Mouse (Mus musculus): ENCODE data around the gene Kndc1.

Gene Kndc1

DNA sequence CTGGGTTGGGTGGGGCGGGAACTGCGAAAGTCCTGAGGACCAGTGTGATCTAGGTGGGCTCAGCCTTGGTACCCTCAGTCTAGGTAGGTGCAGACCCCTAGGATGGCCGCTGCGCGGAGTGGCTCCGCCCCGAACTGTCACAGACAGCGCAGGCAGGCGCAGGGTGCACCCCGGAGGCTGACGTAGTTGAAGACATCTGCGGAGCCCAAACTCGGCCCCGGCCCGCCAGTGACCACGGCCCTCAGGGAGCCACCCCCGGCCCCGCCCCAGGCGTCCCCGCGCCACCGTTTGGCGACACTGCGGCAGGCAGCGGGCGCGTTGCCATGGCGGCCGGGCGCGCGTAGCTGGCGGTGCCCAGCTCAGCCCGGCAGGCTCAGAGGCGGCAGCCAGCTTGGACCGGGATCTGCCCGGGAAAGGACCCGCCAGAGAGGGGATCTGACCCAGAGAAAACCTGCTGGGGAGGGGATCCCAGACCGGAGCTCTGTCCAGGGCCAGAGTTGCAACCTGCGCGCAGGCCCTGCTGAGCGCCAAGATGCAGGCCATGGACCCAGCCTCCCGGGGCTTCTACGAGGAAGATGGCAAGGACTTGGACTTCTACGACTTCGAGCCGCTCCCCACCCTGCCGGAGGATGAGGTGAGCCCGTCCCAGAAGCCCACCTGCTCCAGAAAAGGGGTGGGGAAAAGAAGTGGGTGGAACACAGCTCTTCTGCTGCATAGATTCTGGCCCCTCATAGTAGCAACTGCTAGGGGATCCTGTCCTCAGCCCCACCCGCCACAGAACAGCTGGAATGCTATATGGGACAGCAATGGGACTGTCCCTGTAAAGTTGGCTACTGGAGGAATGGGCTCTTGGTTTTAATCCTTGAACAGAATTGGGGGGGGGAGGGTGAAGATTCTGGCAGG is at the start of gene Kndc1:
Gene Kndc1, plus strand, starts transcription at position 42 of the 903 bp plus-strand sequence.
- DNase-seq (ENCODE audit: low spot score in 2 of 2), result no peak

- no peak for DNase-seq (ENCODE audit: low spot score in 2 of 2)
Measured at GRCm38 (mm10) chr7:139845101-139845500, 49.4 kb upstream of the Kndc1 start.

GRCm38 (mm10) chr7:139850152-139850551 is 44.3 kb upstream of the Kndc1 start:
- no peak for DNase-seq (ENCODE audit: low spot score in 2 of 2)

DNA sequence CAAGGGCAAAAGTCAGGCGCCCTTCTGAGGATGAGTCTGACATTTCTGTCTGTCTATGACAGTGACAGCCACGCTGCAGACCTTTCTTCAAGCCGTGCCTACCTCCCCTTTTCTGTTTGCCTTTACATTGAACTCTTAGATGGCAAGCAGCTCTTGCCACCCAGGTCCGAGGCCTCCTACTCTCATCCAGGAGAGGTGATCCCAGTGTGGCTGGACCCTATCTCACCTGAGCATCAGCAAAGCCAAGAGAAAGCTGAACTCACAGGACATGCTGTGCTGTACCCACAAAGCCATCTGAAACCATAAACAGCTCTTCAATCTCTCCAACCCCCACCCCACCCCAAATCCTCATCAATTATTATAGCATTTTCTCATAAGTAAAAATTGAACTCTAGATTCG is 43.8 kb upstream of the Kndc1 start:
- no peak for DNase-seq (ENCODE audit: low spot score in 2 of 2)

- DNase-seq (ENCODE audit: low spot score in 2 of 2), result no peak
Measured at GRCm38 (mm10) chr7:139851098-139851497, 43.4 kb upstream of the Kndc1 start.

GRCm38 (mm10) chr7:139855261-139855660 is 39.2 kb upstream of the Kndc1 start:
- no peak for DNase-seq (ENCODE audit: low spot score in 2 of 2)

- no peak for DNase-seq (ENCODE audit: low spot score in 2 of 2)
Measured at GRCm38 (mm10) chr7:139861411-139861810, 33.1 kb upstream of the Kndc1 start.

GRCm38 (mm10) chr7:139863076-139863475 is 31.4 kb upstream of the Kndc1 start:
- DNase-seq (ENCODE audit: low spot score in 2 of 2), result no peak

- DNase-seq (ENCODE audit: low spot score in 2 of 2), result no peak
Measured at GRCm38 (mm10) chr7:139864253-139864652, 30.2 kb upstream of the Kndc1 start.

- DNase-seq (ENCODE audit: low spot score in 2 of 2), result no peak
Measured at GRCm38 (mm10) chr7:139864871-139865270, 29.6 kb upstream of the Kndc1 start.

DNA sequence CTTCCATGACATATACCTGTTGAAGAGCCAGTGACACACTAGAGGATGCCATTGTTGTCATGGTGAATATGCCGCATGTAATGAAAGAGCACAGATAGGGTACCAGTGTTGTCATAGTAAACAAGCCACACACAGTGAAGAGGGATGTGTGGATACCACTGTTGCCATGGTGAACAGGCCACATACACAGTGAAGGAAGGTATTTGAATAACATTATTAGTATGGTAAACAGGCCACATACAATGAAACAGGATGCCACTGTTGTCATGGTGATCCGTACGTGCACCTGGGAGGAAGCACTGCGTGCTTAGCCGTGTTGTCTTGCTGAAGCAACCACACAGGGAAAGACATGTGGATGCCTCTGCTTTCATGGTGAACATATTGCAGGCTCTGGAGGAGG is 23.5 kb upstream of the Kndc1 start:
- no peak for DNase-seq (ENCODE audit: low spot score in 2 of 2)

GRCm38 (mm10) chr7:139877167-139877792 is 17.2 kb upstream of the Kndc1 start:
- DNase-seq (ENCODE audit: low spot score in 2 of 2), result no peak

DNA sequence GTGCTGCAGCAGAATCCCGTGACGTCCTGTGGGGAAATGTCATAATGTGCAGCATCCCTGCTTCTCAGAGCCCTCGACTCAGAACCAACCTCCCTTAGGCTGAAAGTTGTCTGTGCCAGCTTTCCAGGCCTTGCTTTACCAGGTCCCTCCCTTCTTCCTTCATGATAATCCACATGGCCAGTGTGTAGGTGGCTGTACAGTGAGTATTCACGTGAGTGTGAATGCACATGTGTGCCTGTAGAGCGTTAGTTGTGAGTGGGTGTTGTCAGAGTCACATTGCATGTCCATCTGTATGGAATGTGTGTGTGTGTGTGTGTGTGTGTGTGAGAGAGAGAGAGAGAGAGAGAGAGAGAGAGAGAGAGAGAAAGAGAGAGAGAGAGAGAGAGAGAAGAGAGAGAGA is 16.4 kb upstream of the Kndc1 start:
- no peak for DNase-seq (ENCODE audit: low spot score in 2 of 2)

GRCm38 (mm10) chr7:139878621-139879020 is 15.9 kb upstream of the Kndc1 start:
- DNase-seq (ENCODE audit: low spot score in 2 of 2), result no peak

DNA sequence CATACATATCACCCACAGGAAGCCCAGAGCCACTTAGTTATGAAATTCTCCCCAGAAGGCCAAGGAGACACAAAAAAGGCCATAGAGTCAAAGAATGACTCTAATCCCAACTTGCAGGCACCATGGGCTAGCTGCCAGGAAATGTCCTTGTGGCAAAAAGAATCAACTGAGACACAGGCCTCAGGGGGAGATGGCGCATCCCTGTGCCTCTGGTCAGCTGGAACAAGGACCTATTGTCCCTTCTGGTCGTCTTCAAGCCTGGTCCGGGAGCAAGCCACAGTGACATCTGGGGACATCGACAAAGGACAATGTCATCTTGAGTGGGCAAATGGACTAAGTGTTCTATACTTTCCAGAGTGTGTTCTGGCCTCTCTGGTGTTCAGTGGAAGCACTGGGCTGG is 11.0 kb upstream of the Kndc1 start:
- no peak for DNase-seq (ENCODE audit: low spot score in 2 of 2)

GRCm38 (mm10) chr7:139891779-139892178 is 2.7 kb upstream of the Kndc1 start:
- DNase-seq (ENCODE audit: low spot score in 2 of 2), result no peak

DNA sequence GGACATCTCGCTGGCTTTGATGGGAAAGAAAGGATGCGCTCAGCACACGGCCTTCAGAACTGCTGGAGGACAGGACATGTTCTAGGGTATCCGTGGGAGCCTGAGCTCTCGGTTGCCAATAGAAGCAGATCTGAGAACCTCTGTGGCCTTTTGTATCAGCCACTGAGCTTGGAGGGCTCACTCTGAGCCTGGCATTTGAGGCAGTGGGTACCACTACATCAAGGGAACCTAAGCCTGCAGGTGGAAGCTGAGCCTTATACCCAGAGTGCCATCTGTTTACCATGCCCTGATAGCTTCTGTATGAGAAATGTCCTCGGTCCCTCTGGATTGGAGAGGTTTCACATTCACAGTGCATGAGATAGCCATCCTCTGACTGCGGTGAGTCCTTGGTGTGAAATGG is 1.8 kb downstream of the Kndc1 start:
- DNase-seq (ENCODE audit: low spot score in 2 of 2), result no peak

DNA sequence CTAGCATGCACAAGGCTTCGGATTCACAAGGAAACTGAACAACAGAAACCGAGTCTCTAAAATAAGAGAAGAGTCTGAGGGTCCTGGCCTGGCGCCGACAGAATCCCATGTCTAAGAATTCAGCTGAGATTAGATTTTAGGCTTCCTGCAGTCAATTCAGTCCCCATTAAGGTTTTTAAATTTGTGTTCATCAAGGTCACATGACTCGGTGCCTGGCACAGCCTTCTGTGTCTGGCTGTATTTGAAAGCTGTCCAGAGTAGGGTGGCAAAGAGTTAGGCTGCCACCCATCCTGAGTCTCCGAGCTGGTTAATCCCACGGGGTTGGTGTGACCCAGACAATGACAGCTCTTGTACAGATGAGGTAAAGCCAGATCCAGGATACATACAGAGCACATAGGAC is 2.3 kb downstream of the Kndc1 start:
- no peak for DNase-seq (ENCODE audit: low spot score in 2 of 2)

DNA sequence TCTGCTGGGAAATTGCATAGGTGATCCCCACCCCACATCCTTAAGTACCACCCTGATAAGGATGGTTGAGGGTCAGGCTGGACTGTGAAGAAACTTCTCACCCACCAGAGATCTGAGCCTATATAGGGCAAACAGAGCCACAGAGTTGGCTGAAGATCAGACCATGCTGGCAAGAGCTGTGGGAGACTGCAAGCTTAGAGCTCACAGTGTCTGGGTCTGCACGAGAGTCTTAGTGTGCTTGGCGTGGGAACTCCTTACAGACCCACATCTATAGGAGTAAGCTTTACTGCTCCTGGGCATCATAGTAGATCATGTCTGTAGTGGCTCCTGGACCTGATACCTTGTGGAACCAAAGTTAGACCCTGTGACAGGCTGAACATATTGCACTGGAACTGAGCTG is 4.1 kb downstream of the Kndc1 start:
- no peak for DNase-seq (ENCODE audit: low spot score in 2 of 2)

- no peak for DNase-seq (ENCODE audit: low spot score in 2 of 2)
Measured at GRCm38 (mm10) chr7:139899505-139899904, 5.0 kb downstream of the Kndc1 start.

DNA sequence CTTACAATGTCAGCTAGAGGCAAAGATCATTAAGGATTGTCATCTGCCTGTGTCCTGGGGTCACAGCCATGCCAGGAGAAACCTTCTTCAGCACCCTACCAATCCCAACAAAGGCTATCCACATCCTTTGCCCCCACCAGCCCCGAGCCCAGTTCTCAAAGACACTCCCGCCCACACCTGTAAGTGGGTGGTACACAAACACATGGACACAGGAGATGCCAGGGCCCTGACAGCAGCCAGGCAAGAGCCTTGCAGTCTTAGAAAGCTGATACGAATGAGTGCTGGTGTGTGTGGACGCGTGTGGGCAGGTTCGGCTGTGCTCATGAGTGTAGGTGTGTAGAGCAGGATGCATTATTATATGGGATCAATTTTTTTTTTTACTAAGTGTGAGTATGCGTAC is 6.0 kb downstream of the Kndc1 start:
- DNase-seq (ENCODE audit: low spot score in 2 of 2), result no peak

- DNase-seq (ENCODE audit: low spot score in 2 of 2), result no peak
Measured at GRCm38 (mm10) chr7:139900896-139901295, 6.4 kb downstream of the Kndc1 start.

GRCm38 (mm10) chr7:139901981-139902380 is 7.5 kb downstream of the Kndc1 start:
- DNase-seq (ENCODE audit: low spot score in 2 of 2), result no peak
